Mouse (Mus musculus) embryonic facial prominence, embryonic 12.5 days (tissue): ENCODE data around the gene Adamtsl1. TPM values are rescaled to one million over a fixed set of nuclear protein-coding genes. Genes with fewer than 3 reads are reported as not detected.

ENCODE experiments used
- ATAC-seq: fragments of 200-750 bp; cut with Nextera tagmentation; 2 replicates; pipeline ENCODE4 v1.8.0; 2017; ENCODE audit not compliant: insufficient number of reproducible peaks, insufficient read depth, low FRiP score, low TSS enrichment
- H3K27ac ChIP-seq: fragments of 300-500 bp; sonication (generic); 2 replicates; pipeline ENCODE4 v1.5.1; 2016; ENCODE audit warnings: mild to moderate bottlenecking
- H3K27me3 ChIP-seq: fragments of 300-500 bp; sonication (generic); 2 replicates; pipeline ENCODE4 v1.6.1; 2016; ENCODE audit warnings: mild to moderate bottlenecking, moderate library complexity
- H3K36me3 ChIP-seq: fragments of 300-500 bp; sonication (generic); 2 replicates; pipeline ENCODE4 v1.6.1; 2016; ENCODE audit warnings: mild to moderate bottlenecking
- H3K4me1 ChIP-seq: fragments of 300-500 bp; sonication (generic); 2 replicates; pipeline ENCODE4 v1.6.1; 2016
- H3K4me2 ChIP-seq: fragments of 300-500 bp; sonication (generic); replicated peaks from 2 replicates; pipeline ENCODE4 v1.6.1; 2016; ENCODE audit warnings: mild to moderate bottlenecking, moderate library complexity
- H3K4me3 ChIP-seq: fragments of 300-500 bp; sonication (generic); 2 replicates; pipeline ENCODE4 v1.5.1; 2016; ENCODE audit warnings: mild to moderate bottlenecking
- H3K9ac ChIP-seq: fragments of 300-500 bp; sonication (generic); 2 replicates; pipeline ENCODE4 v1.6.1; 2016; ENCODE audit warnings: mild to moderate bottlenecking, moderate library complexity
- H3K9me3 ChIP-seq: fragments of 300-500 bp; sonication (generic); 2 replicates; pipeline ENCODE4 v1.6.1; 2016; ENCODE audit warnings: mild to moderate bottlenecking, moderate library complexity
- WGBS: fragments of 180-500 bp; shearing (Covaris S2); methylation state at CpG from one replicate; pipeline ENCODE4 v1.1.7; 2016; 5-methylcytosine and 5-hydroxymethylcytosine counted together
- polyA plus RNA-seq: library from polyadenylated mRNA; unstranded; fragments of >200 nt; fragmentation: Nextera tagmentation; extraction: Ambion mirVana; gene quantifications from 2 replicates; pipeline ENCODE4 v1.2.1, GENCODE M21; 2016

Gene Adamtsl1
- polyA plus RNA-seq, 1 experiment from 2014 or later = 38.3 TPM

DNA sequence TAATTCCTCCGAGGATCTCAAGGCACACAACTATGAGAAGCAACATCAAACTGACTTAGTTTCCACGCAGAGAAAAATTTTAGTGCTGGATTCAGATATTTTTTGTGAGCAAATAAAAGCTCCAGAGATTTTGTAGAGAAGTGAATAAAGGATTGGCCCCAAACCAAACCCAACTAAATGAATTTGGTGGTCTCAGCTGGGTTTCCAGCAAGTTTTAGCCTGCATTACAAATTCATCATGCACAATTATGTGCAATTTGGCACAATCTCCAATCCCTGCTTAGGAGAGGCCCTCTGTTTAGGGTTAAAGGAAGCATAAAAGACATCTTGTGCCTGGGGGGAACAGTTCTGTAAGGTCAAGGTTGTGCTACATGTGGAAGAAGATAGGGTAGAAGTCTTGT is 427.9 kb downstream of the Adamtsl1 start:
- WGBS = 85% methylated on average over 2 of the region's 2 CpGs
- no peak overlapping the region for H3K27ac ChIP-seq

GRCm38 (mm10) chr4:85953590-85953989 is 439.6 kb downstream of the Adamtsl1 start:
- H3K9ac ChIP-seq = no peak overlapping the region
- 85% methylated on average over 4 of the region's 4 CpGs for WGBS
- H3K27me3 ChIP-seq = no peaks in the 10 kb centered on the region
- no peak overlapping the region for H3K4me3 ChIP-seq
- ATAC-seq = no peak
- no peak overlapping the region for H3K27ac ChIP-seq
- H3K9me3 ChIP-seq = no peaks in the 10 kb centered on the region
- H3K4me2 ChIP-seq = no peak overlapping the region
- no peaks in the 10 kb centered on the region for H3K36me3 ChIP-seq
- H3K4me1 ChIP-seq = no peaks in the 10 kb centered on the region

More for the DNA sequence above, 427.9 kb downstream of the Adamtsl1 start:
- H3K27me3 ChIP-seq = no peaks in the 10 kb centered on the region
- no peaks in the 10 kb centered on the region for H3K9me3 ChIP-seq
- H3K4me2 ChIP-seq = no peak overlapping the region
- ATAC-seq = no peak
- no peaks in the 10 kb centered on the region for H3K36me3 ChIP-seq
- no peak overlapping the region for H3K4me3 ChIP-seq
- H3K4me1 ChIP-seq = no peaks in the 10 kb centered on the region
- no peak overlapping the region for H3K9ac ChIP-seq

- no peak for ATAC-seq
- Histone ChIP-seq H3K36me3 (no peaks in the 10 kb centered on the region), H3K4me1 (no peaks in the 10 kb centered on the region), H3K9me3 (no peaks in the 10 kb centered on the region), H3K4me3 (no peak overlapping the region), H3K27ac (no peak overlapping the region), H3K4me2 (no peak overlapping the region), H3K9ac (no peak overlapping the region), H3K27me3 (no peaks in the 10 kb centered on the region)
- WGBS = 81% methylated on average over 3 of the region's 3 CpGs
These were observed 441.4 kb downstream of the Adamtsl1 start for GRCm38 (mm10) chr4:85955387-85955786.

DNA sequence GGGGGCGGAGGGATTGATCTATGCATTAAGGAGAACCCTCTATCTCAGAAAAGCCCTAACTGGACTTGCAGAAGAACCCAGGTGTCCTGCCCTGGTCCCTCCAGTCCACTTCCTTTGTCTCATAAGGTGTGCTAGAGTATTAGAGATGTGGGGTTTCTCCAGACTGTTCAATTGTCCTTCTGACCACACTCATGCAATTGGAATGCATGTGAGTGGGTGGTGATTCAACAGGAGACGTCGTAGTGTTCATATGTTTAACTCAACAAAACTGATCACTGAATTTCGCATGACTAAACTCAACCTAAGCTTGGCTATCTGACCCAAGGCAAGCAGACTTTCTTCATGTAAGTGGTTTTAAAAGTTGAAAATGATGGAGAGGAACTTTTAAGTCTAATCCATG is 443.3 kb downstream of the Adamtsl1 start:
- WGBS = 89% methylated on average over 4 of the region's 4 CpGs

DNA sequence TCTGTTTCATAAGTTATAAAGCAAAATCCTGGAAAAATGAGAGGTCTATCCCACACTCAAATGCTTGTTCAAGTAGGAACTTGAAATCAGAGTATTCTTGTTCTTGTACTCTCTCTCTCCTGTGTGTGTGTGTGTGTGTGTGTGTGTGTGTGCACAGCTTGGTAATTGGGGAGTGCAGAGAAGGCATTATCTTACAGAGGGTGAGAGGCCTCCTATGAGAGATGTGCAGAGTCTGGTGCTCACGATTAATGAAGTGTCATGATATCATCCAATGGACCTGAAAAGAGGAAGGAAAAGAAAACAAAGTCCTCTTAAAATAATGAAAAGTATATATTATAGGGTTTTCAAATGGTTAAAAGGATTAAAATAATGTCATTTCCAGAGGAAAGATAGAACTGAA is 443.9 kb downstream of the Adamtsl1 start:
- Histone ChIP-seq H3K36me3 (no peaks in the 10 kb centered on the region), H3K9me3 (no peaks in the 10 kb centered on the region), H3K4me1 (no peaks in the 10 kb centered on the region), H3K27me3 (no peaks in the 10 kb centered on the region), H3K4me2 (no peak overlapping the region), H3K9ac (no peak overlapping the region), H3K27ac (no peak overlapping the region), H3K4me3 (no peak overlapping the region)
- WGBS = 86% methylated on average over 1 of the region's 1 CpGs
- ATAC-seq = no peak

More for the DNA sequence above, 443.3 kb downstream of the Adamtsl1 start:
- no peak overlapping the region for H3K4me3 ChIP-seq
- no peaks in the 10 kb centered on the region for H3K9me3 ChIP-seq
- H3K4me1 ChIP-seq = no peaks in the 10 kb centered on the region
- H3K27ac ChIP-seq = no peak overlapping the region
- no peak for ATAC-seq
- no peak overlapping the region for H3K4me2 ChIP-seq
- H3K36me3 ChIP-seq = no peaks in the 10 kb centered on the region
- H3K9ac ChIP-seq = no peak overlapping the region
- H3K27me3 ChIP-seq = no peaks in the 10 kb centered on the region

- Histone ChIP-seq H3K9ac (no peak overlapping the region), H3K9me3 (no peaks in the 10 kb centered on the region), H3K36me3 (no peaks in the 10 kb centered on the region), H3K27me3 (no peaks in the 10 kb centered on the region), H3K4me3 (no peak overlapping the region), H3K27ac (no peak overlapping the region), H3K4me1 (no peaks in the 10 kb centered on the region), H3K4me2 (no peak overlapping the region)
- ATAC-seq = no peak
- WGBS = 81% methylated on average over 2 of the region's 2 CpGs
These were observed 445.0 kb downstream of the Adamtsl1 start for GRCm38 (mm10) chr4:85959019-85959418.

- no peaks in the 10 kb centered on the region for H3K4me1 ChIP-seq
- no peak overlapping the region for H3K9ac ChIP-seq
- H3K27ac ChIP-seq = no peak overlapping the region
- no peaks in the 10 kb centered on the region for H3K36me3 ChIP-seq
- no peak overlapping the region for H3K4me2 ChIP-seq
- 75% methylated on average over 3 of the region's 3 CpGs for WGBS
- no peak for ATAC-seq
- H3K27me3 ChIP-seq = no peaks in the 10 kb centered on the region
- no peak overlapping the region for H3K4me3 ChIP-seq
- no peaks in the 10 kb centered on the region for H3K9me3 ChIP-seq
These were observed 462.2 kb downstream of the Adamtsl1 start for GRCm38 (mm10) chr4:85976188-85976587.

DNA sequence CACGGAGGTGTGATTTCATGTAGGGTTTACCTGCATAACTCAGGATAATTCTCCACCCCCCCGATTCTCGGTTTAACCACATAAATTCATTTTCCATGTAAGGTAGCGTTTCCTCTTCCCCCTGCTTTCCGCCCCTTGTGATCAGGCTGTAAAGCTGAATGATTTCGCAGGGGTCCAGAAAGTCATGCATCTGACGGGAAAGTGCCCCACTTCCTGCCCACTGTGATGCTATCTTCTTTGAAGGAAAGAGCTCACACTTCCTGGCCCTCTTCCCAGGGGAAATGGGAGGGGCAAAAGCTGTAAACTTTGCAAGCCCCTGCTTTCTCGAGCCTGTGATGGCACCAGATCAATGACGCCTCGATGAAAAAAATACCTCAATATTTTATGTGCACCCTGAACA is 465.2 kb downstream of the Adamtsl1 start:
- WGBS = 67% methylated on average over 10 of the region's 10 CpGs
- Histone ChIP-seq H3K36me3 (no peaks in the 10 kb centered on the region), H3K27me3 (no peaks in the 10 kb centered on the region)

GRCm38 (mm10) chr4:86006596-86006995 is 492.6 kb downstream of the Adamtsl1 start:
- no peaks in the 10 kb centered on the region for H3K27me3 ChIP-seq
- 48% methylated on average over 5 of the region's 5 CpGs for WGBS
- H3K9me3 ChIP-seq = no peaks in the 10 kb centered on the region
- H3K36me3 ChIP-seq = no peaks in the 10 kb centered on the region
- no peak overlapping the region for H3K4me2 ChIP-seq
- H3K9ac ChIP-seq = no peak overlapping the region
- no peak overlapping the region for H3K4me3 ChIP-seq
- H3K4me1 ChIP-seq = no peaks in the 10 kb centered on the region
- no peak overlapping the region for H3K27ac ChIP-seq
- no peak for ATAC-seq

More for the DNA sequence above, 465.2 kb downstream of the Adamtsl1 start:
- no peaks in the 10 kb centered on the region for H3K4me1 ChIP-seq
- H3K4me3 ChIP-seq = no peak overlapping the region
- H3K9me3 ChIP-seq = no peaks in the 10 kb centered on the region
- H3K4me2 ChIP-seq = no peak overlapping the region
- H3K27ac ChIP-seq = no peak overlapping the region
- ATAC-seq = no peak
- H3K9ac ChIP-seq = no peak overlapping the region

DNA sequence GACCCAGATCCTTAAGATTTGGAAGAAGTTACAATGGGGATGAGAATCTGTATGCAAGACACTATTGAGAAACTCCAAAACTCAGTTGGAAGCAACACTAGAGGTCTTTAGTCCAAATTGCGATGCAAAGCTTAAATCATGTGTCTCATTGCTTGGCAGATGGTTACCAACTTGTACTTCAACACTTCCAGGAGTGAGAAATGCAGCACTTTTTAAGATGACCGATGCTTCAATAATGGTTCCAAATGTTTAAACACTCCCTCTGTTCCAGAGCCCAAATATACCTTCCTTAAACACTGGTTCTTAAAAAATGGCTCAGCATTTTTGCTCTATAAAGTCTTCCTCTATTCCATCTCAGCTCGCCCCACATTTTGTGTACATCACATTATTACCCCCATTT is 499.7 kb downstream of the Adamtsl1 start:
- Histone ChIP-seq H3K9ac (no peak overlapping the region), H3K27me3 (no peaks in the 10 kb centered on the region), H3K9me3 (no peaks in the 10 kb centered on the region), H3K36me3 (no peaks in the 10 kb centered on the region), H3K4me3 (no peak overlapping the region), H3K27ac (no peak overlapping the region), H3K4me1 (no peaks in the 10 kb centered on the region), H3K4me2 (no peak overlapping the region)
- ATAC-seq = no peak
- WGBS = 91% methylated on average over 3 of the region's 3 CpGs

DNA sequence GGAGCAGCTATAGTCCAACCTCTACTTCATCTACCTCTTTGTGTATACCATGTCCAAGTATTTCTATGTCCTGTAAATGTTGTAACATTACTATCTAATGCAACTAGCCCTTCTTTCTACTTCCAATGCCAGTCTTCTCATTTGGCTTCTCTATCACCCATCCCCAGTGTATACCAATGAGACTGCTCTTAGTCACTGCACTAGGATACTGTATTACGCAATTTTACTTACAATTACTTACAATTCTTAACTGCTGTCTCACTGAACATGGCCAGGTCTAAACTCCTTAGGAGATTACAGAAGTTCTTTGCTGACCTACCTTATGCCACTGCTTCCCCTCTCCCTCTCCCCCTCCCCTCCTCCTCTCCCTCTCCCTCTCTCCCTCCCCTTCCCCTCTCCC is 505.0 kb downstream of the Adamtsl1 start:
- Histone ChIP-seq H3K4me2 (no peak overlapping the region), H3K27ac (no peak overlapping the region), H3K27me3 (no peaks in the 10 kb centered on the region), H3K4me3 (no peak overlapping the region), H3K9ac (no peak overlapping the region), H3K36me3 (no peaks in the 10 kb centered on the region), H3K4me1 (peaks cover 4% of the 10 kb centered on the region; the same call in 1 of the 2 replicates), H3K9me3 (no peaks in the 10 kb centered on the region)
- no peak for ATAC-seq
- 93% methylated on average over 1 of the region's 1 CpGs for WGBS

- Histone ChIP-seq H3K9me3 (no peaks in the 10 kb centered on the region), H3K27me3 (no peaks in the 10 kb centered on the region), H3K4me3 (no peak overlapping the region), H3K36me3 (no peaks in the 10 kb centered on the region), H3K4me2 (no peak overlapping the region), H3K4me1 (peaks cover 4% of the 10 kb centered on the region; the same call in 1 of the 2 replicates), H3K27ac (no peak overlapping the region), H3K9ac (no peak overlapping the region)
- no peak for ATAC-seq
- 32% methylated on average over 4 of the region's 4 CpGs for WGBS
These were observed 505.6 kb downstream of the Adamtsl1 start for GRCm38 (mm10) chr4:86019586-86019985.
